Mouse (Mus musculus) ZHBTc4 (cell line): ENCODE results near the gene Ntf5.

Experiments used
- DNase-seq: peaks from one replicate; pipeline ENCODE4 v3.0.0-alpha.2; 2011; ENCODE audit warnings: low read depth, low spot score

Ntf5 gene

GRCm38 (mm10) chr7:45435038-45435437 lies 21.5 kb downstream of the Ntf5 start:
- no peak for DNase-seq

- DNase-seq = no peak
These were observed 22.9 kb downstream of the Ntf5 start for GRCm38 (mm10) chr7:45436444-45436843.

GRCm38 (mm10) chr7:45437046-45437445 lies 23.6 kb downstream of the Ntf5 start:
- peak; percentile 77 for DNase-seq

GRCm38 (mm10) chr7:45437521-45438276 lies 24.2 kb downstream of the Ntf5 start, which contains the start of gene Ruvbl2:
Gene Ruvbl2, minus strand, starts transcription at chr7:45438096.
- DNase-seq = peak; percentile 82

- DNase-seq = no peak
These were observed 30.3 kb downstream of the Ntf5 start for GRCm38 (mm10) chr7:45443526-45444420.

- no peak for DNase-seq
These were observed 33.1 kb downstream of the Ntf5 start for GRCm38 (mm10) chr7:45446589-45446988.

- peak; percentile 68 for DNase-seq
These were observed 34.0 kb downstream of the Ntf5 start for GRCm38 (mm10) chr7:45447325-45447990.

GRCm38 (mm10) chr7:45449974-45450373 lies 36.5 kb downstream of the Ntf5 start:
- no peak for DNase-seq

- peak; percentile 92 for DNase-seq
These were observed 38.0 kb downstream of the Ntf5 start for GRCm38 (mm10) chr7:45451344-45451982.

- no peak for DNase-seq
These were observed 41.5 kb downstream of the Ntf5 start for GRCm38 (mm10) chr7:45454971-45455370.

GRCm38 (mm10) chr7:45455932-45456696 lies 42.6 kb downstream of the Ntf5 start:
- DNase-seq = peak; percentile 81

- peak; percentile 76 for DNase-seq
These were observed 43.3 kb downstream of the Ntf5 start for GRCm38 (mm10) chr7:45456721-45457203.

- peak; percentile 84 for DNase-seq
These were observed 43.9 kb downstream of the Ntf5 start for GRCm38 (mm10) chr7:45457204-45458060.

GRCm38 (mm10) chr7:45458748-45459563 lies 45.5 kb downstream of the Ntf5 start:
- DNase-seq = peak; percentile 79

GRCm38 (mm10) chr7:45459564-45460140 lies 46.2 kb downstream of the Ntf5 start, which contains the start of gene Ftl1:
Gene Ftl1, minus strand, starts transcription at chr7:45459884.
- peak; percentile 99 for DNase-seq

GRCm38 (mm10) chr7:45460377-45460776 lies 46.9 kb downstream of the Ntf5 start:
- DNase-seq = peak; percentile 35

- peak; percentile 83 for DNase-seq
These were observed 47.4 kb downstream of the Ntf5 start for GRCm38 (mm10) chr7:45460860-45461314.

GRCm38 (mm10) chr7:45461326-45461725 lies 47.8 kb downstream of the Ntf5 start:
- DNase-seq = peak; percentile 87
